Mouse (Mus musculus): ENCODE measurements around the gene Prickle1.

Prickle1 gene

DNA sequence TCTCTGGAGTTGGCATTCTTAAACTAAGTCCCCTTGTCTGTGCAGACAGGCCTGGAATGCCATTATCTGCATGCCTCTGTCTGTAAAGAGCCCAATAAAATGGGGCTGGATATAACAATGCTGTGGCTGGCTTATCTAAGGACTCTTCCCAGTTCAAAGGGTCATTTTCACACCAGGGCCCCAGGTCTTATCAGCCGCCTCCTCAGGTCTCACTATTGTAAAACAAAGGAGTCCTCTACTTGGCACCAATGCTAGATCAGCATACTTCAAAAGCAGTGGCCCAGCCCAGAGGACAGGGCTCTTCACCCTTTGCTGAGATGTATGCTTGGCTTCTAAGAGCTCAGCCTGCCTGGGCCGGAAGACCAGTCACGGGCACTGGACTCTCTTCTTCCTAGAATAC, 56.3 kb downstream of the Prickle1 start:
- DNase-seq (ENCODE audit: low spot score in 2 of 2) = no peak

DNA sequence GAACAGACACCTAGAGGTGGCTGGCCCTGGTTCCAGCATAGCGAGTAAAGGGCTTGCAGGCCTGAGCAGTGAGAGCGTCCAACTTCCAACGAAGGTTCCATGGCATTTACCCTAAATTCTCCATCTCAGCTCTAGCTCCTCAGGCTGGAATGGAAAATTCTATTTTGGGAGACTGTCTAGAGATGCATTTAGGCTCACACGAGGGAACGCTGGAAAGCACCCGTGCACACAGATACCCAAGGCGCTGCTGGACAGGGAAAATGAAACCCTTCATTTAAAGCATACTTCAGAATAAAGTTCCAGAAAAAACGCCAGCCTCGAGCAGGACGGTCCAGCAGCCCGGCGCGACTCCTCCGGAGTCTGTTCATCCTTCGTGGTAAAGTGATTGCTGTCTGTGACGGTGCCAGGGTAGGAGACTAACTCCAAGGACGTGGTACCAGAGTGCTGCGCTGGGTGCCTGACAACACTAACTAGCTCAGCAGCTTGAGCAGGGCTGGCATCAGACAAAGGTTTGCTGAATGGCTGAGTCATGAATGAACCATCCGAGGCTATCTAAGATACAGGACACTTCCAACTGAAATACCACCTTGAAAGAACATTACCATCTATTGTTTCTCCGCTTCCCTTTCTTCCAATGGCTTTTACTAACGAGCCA, 57.0 kb downstream of the Prickle1 start:
- DNase-seq (ENCODE audit: low spot score in 2 of 2) = no peak

DNA sequence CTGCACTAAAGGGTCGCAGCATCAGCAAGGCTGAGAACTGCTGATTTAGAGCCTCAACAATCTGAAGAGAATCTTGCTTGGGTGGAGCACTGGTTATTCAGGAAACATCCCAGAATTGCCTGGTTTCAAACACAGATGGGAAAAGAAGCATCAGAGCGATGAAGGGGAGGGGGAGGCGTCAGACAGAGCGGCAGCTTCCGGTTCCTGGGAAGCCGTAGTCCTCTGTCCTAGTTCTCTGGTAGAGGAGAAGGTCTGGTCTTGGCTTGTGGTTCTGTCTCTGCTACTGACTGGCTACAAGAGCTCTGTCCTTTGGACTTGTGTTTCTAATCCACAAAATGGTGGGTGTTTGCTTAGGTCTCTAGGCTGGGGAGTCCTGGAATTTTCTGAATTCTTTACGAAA, 57.9 kb downstream of the Prickle1 start:
- no peak for DNase-seq (ENCODE audit: low spot score in 2 of 2)

GRCm38 (mm10) chr15:93536191-93536590, 59.5 kb downstream of the Prickle1 start:
- DNase-seq (ENCODE audit: low spot score in 2 of 2) = no peak

DNA sequence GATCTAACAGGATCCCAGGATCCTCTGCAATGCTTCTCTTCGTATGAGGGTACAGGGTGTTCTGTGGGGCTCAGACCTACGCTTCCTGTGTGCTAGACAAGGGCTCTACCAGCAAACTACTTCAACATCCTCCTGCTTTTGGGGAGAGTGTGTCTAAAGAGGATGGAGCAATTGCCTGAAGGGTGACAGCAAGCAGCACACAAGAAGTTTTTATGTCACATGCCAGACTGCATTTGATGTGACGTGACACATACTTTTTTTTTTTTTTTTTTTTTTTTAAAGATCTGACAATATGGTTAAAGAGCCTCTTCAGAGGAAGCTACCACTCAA, 65.0 kb downstream of the Prickle1 start:
- no peak for DNase-seq (ENCODE audit: low spot score in 2 of 2)

- DNase-seq (ENCODE audit: low spot score in 2 of 2) = no peak
These were observed 65.6 kb downstream of the Prickle1 start for GRCm38 (mm10) chr15:93529831-93530702.

GRCm38 (mm10) chr15:93525305-93525917, 70.3 kb downstream of the Prickle1 start:
- DNase-seq (ENCODE audit: low spot score in 2 of 2) = no peak

GRCm38 (mm10) chr15:93521787-93522180, 73.9 kb downstream of the Prickle1 start:
- DNase-seq (ENCODE audit: low spot score in 2 of 2) = no peak

DNA sequence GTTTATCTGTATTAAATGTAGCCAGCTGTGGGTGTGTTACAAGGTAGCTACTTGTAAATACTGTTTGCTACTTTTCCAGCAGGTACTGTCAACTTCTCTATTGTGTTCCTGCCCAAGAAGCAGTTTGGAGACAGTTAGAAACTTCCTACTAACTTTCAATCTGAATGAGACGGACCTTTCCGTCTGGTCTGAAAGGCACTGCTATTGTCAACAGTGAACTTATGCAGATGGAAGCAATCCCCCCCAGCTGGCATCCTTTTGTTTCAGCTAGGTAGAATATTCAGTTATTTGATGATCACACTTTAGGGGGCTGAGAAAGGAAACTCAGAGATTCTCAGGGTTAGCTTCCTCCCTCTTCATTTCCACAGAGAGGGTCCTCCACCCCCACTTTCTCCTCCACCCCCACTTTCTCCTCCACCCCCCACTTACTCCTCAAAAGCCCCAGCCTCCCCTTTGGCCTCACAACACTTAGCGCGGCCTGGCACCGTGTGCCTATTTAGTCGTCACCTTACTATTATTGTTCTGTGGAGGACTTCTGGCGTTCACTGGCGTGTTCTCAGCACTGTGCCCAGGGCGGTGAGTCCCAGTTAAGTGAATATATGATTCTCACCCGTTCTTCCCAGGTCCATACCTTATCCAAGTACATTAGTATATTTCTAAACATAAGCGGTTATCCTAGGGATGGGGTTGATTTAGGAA, 74.5 kb downstream of the Prickle1 start:
- DNase-seq (ENCODE audit: low spot score in 2 of 2) = no peak

GRCm38 (mm10) chr15:93519836-93520826, 75.6 kb downstream of the Prickle1 start:
- no peak for DNase-seq (ENCODE audit: low spot score in 2 of 2)

- peak in 1 of 2 experiments; percentile 68 for DNase-seq (ENCODE audit: low spot score in 2 of 2)
These were observed 76.5 kb downstream of the Prickle1 start for GRCm38 (mm10) chr15:93518941-93519835.

- DNase-seq (ENCODE audit: low spot score in 2 of 2) = no peak
These were observed 77.4 kb downstream of the Prickle1 start for GRCm38 (mm10) chr15:93518143-93518902.

DNA sequence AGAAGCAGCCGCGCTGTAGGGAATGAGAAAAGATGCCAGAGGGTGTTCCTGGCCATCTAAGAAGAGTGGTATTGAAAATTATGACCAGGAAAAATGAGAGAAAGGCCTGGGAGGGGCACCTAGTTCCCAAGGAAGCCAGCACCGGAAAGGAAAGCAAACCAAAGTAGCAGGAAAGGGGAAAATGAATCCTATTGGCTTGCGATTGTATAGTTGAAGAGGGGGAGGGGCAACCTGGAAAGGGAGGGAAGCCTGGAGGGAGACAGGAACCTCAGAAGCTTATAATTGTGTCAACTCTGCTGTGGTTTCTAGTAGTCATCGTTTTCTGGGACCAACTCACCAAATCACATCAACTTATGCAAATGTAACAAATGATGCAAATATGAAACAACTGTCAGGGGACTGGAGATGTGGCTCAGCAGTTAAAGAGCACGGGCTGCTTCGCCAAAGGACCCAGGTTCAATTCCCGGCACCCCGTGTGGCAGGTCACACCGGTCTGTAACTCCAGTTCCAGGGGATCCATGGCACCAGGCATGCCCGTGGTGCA, 78.6 kb downstream of the Prickle1 start:
- DNase-seq (ENCODE audit: low spot score in 2 of 2) = no peak

- DNase-seq (ENCODE audit: low spot score in 2 of 2) = no peak
These were observed 80.4 kb downstream of the Prickle1 start for GRCm38 (mm10) chr15:93515316-93515715.

- DNase-seq (ENCODE audit: low spot score in 2 of 2) = no peak
These were observed 81.8 kb downstream of the Prickle1 start for GRCm38 (mm10) chr15:93513939-93514341.

GRCm38 (mm10) chr15:93512437-93512836, 83.3 kb downstream of the Prickle1 start:
- no peak for DNase-seq (ENCODE audit: low spot score in 2 of 2)

GRCm38 (mm10) chr15:93510690-93511336, 84.9 kb downstream of the Prickle1 start:
- DNase-seq (ENCODE audit: low spot score in 2 of 2) = no peak

DNA sequence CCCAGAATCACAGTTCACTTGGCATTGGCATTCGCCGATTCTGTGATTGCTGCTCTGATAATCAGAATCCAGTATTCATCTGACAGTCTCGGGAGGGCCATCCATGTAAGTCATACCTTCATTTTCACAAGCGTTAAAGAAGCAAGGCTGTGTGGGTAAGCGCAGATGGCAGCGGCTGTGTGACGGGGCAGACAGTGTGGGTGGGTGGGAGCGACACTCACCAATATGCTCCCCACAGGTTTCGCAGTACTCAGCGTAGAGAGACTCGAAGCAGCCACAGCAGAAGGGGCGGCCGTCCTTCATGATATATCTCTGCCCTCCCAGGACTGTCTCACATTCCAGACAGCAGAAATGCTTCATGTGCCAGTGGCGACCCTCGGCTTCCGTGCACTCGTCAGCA, 90.9 kb downstream of the Prickle1 start:
- no peak for DNase-seq (ENCODE audit: low spot score in 2 of 2)
